Mouse (Mus musculus): ENCODE measurements at regions not wholly inside any gene's neighbourhood (a gene's known extent, or its start where the extent isn't known, plus 50 kb on each side); places are given as distances from the start of the nearest gene placed in this dataset.

DNA sequence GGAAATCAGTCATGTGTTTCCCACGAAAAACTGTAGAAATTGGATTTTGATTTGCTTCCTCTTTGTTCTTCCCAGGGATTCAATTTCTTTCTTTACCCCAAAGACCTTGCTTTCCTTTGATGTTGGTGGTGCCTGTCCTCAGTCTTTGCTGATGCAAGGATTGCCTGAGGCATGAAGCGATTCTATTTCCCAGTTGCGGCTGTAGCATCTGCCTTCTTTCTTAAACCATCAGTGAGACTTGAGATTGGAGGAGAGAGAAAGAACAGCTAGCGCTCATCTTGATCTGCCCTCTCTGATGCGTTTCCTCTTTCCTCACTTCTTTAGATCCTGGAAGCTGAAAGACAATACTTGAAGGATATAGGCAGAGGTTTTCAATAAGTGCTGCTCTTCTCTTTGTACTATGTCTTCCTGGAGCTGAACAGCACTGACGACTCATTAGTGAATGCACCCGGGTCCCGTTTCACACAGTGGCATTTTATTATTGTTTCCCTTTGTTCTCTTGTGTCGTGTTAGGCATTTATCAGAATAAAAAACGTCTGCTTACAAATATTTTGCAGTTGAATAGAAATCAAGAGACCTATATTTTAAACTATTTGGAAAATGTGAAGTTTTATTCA lies 289.8 kb upstream of the Btbd3 start:
- 27% methylated on average over 10 of the region's 10 CpGs for WGBS
- H3K4me1 ChIP-seq (replicated peaks): peaks cover 5% of the 10 kb centered on the region; the same call in 1 of the 2 replicates
- no peaks in the 10 kb centered on the region for H3K9me3 ChIP-seq
- no peak overlapping the region; the same call in 1 of the 2 replicates for H3K27ac ChIP-seq (replicated peaks)
- H3K36me3 ChIP-seq: no peaks in the 10 kb centered on the region
- H3K4me3 ChIP-seq: no peak overlapping the region
- H3K27me3 ChIP-seq: no peaks in the 10 kb centered on the region
- H3K4me2 ChIP-seq: peak overlapping the region; percentile 24
- no peak for ATAC-seq (ENCODE audit: low FRiP score, low read depth)
- H3K9ac ChIP-seq: no peak overlapping the region

DNA sequence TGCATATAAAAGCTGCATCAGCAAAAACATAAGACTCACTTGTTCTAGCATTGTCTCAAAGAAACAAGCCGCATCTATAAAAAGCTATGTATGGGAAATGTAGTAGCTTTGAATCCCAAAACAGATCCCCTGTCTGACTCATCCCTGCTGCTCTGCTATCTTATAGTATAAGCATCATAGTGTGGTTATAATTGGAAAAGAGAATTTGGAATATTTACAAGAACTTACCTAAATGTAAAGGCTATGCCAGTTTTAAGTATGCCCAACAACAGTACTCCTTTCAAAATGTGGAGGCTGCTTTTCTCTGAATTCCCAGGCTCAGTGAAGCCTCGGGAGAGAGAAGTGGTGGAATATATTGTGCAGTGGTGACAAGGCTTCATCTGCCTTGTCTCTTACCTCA lies 301.5 kb upstream of the Btbd3 start:
- Histone ChIP-seq H3K9ac (no peak overlapping the region), H3K27ac (replicated peaks) (no peak overlapping the region), H3K9me3 (no peaks in the 10 kb centered on the region), H3K36me3 (no peaks in the 10 kb centered on the region), H3K27me3 (no peaks in the 10 kb centered on the region), H3K4me1 (replicated peaks) (no peaks in the 10 kb centered on the region), H3K4me2 (no peak overlapping the region), H3K4me3 (no peak overlapping the region)
- WGBS: 92% methylated on average over 2 of the region's 2 CpGs
- ATAC-seq (ENCODE audit: low FRiP score, low read depth): no peak

DNA sequence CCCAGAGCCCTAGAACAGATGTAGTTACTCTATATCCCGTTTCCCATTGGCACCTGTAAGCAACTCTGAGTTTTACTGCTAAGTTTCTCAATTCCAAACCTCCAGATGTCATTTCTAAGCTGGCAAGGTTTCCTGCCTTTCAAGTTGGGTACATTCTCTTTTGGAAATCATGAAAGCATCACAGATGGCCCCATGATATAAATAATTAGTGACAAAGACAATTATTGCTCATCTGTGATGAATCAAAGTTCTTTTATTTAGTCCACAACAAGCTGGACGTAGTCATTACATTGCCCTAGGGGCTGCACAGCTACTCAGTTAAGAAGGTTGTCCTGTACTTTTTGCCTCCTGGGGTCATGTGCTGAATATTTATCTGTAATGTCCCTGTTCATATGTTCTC lies 303.2 kb upstream of the Btbd3 start:
- no peaks in the 10 kb centered on the region for H3K9me3 ChIP-seq
- WGBS: 75% methylated on average over 2 of the region's 2 CpGs
- H3K4me1 ChIP-seq (replicated peaks): no peaks in the 10 kb centered on the region
- no peak overlapping the region for H3K27ac ChIP-seq (replicated peaks)
- H3K9ac ChIP-seq: no peak overlapping the region
- H3K27me3 ChIP-seq: no peaks in the 10 kb centered on the region
- ATAC-seq (ENCODE audit: low FRiP score, low read depth): no peak
- no peaks in the 10 kb centered on the region for H3K36me3 ChIP-seq
- H3K4me2 ChIP-seq: no peak overlapping the region
- no peak overlapping the region for H3K4me3 ChIP-seq

DNA sequence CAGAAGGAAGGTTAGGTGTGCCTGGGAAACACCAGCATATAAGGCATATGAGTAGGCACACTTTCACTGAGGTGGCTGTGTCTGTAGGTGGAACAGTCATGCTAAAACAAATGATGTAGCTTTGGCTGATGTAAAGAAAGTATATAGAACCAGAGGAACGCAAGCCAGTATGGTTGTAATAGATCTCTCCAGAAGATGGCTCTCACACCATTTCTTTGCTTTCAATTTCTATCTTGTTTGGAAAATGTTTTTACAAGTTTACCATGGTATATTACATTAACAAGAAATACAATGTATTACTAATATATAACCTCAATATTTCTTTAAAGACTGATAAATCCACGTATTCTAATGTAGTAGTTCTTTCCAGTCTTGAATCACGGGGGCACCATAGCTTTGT lies 304.4 kb upstream of the Btbd3 start:
- ATAC-seq (ENCODE audit: low FRiP score, low read depth): no peak

DNA sequence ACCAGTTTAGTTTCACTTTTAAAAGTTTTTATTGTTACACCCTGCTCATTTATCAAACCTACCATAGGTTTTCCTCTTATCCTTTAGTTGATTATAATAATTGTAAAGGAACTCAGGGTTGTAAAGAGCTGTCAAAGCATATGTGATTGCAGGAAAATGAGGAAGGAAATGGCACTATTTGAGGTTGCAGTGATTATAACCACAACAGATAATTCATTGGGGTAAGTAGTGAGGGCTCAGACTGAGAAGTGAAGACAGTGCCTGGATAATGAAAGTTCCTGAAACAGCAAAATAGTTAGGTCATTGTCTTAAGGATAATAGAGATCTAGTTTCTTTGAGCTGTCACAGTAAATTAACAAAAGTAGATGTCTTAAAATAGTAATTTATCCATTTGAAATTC lies 305.4 kb upstream of the Btbd3 start:
- Histone ChIP-seq H3K4me2 (no peak overlapping the region), H3K9ac (no peak overlapping the region), H3K4me1 (replicated peaks) (no peaks in the 10 kb centered on the region), H3K9me3 (no peaks in the 10 kb centered on the region), H3K36me3 (no peaks in the 10 kb centered on the region), H3K27ac (replicated peaks) (no peak overlapping the region), H3K27me3 (no peaks in the 10 kb centered on the region), H3K4me3 (no peak overlapping the region)
- ATAC-seq (ENCODE audit: low FRiP score, low read depth): no peak

More for the DNA sequence above, 304.4 kb upstream of the Btbd3 start:
- no peak overlapping the region for H3K9ac ChIP-seq
- H3K4me3 ChIP-seq: no peak overlapping the region
- no peaks in the 10 kb centered on the region for H3K36me3 ChIP-seq
- H3K4me1 ChIP-seq (replicated peaks): no peaks in the 10 kb centered on the region
- H3K27me3 ChIP-seq: no peaks in the 10 kb centered on the region
- H3K27ac ChIP-seq (replicated peaks): no peak overlapping the region
- WGBS: 88% methylated on average over 3 of the region's 3 CpGs
- H3K9me3 ChIP-seq: no peaks in the 10 kb centered on the region
- no peak overlapping the region for H3K4me2 ChIP-seq

DNA sequence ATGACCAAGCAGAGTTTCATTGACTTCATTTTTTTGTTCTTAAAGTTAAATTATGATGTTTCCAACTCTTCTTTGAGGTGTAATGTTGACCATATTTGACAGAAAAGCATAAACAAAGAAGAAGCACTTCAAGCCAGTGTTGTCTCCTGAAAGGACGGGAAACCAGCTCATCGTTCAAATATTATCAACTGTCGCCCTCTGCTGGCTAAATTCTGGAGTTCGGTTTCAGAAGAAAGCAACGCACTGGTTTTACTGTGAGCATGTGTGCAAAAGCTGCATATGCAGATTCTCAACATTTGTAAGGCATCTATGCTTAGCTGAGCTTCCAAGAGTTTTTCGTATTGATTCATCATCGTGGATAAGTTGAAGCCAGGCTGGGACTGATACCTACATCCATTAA lies 313.6 kb upstream of the Btbd3 start:
- no peaks in the 10 kb centered on the region for H3K4me1 ChIP-seq (replicated peaks)
- no peak overlapping the region for H3K4me2 ChIP-seq
- 6% methylated on average over 7 of the region's 7 CpGs for WGBS
- H3K27ac ChIP-seq (replicated peaks): no peak overlapping the region
- H3K9ac ChIP-seq: no peak overlapping the region
- no peaks in the 10 kb centered on the region for H3K27me3 ChIP-seq
- no peak overlapping the region for H3K4me3 ChIP-seq
- no peaks in the 10 kb centered on the region for H3K36me3 ChIP-seq
- no peaks in the 10 kb centered on the region for H3K9me3 ChIP-seq
- ATAC-seq (ENCODE audit: low FRiP score, low read depth): 0 out of 2 replicates have a peak, but pooled peaks have one; percentile 66

DNA sequence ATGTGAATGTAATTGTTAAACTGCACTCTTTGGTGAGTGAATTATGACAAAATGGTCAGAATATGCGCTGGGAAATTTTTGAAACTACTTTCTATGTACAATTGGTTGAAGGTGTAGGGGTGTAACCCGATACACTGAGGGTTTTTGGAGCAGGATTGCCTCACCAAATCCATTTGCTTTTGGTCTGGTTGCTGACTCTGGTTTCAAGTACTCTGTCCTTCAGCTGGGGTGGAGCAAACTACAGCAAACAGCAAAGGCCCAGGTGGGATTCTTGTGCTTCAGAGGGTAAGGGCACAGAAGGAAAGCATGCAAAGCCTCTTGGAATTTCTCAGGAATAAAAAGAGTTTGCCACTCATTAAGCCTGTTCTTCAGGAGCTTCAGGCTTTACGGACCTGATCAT lies 316.8 kb upstream of the Btbd3 start:
- H3K27ac ChIP-seq (replicated peaks): no peak overlapping the region
- no peaks in the 10 kb centered on the region for H3K27me3 ChIP-seq
- peaks cover 9% of the 10 kb centered on the region; the same call in 1 of the 2 replicates for H3K4me1 ChIP-seq (replicated peaks)
- WGBS: 70% methylated on average over 3 of the region's 3 CpGs
- no peaks in the 10 kb centered on the region for H3K9me3 ChIP-seq
- H3K4me2 ChIP-seq: no peak overlapping the region
- H3K9ac ChIP-seq: no peak overlapping the region
- no peak overlapping the region for H3K4me3 ChIP-seq
- H3K36me3 ChIP-seq: no peaks in the 10 kb centered on the region
- no peak for ATAC-seq (ENCODE audit: low FRiP score, low read depth)

DNA sequence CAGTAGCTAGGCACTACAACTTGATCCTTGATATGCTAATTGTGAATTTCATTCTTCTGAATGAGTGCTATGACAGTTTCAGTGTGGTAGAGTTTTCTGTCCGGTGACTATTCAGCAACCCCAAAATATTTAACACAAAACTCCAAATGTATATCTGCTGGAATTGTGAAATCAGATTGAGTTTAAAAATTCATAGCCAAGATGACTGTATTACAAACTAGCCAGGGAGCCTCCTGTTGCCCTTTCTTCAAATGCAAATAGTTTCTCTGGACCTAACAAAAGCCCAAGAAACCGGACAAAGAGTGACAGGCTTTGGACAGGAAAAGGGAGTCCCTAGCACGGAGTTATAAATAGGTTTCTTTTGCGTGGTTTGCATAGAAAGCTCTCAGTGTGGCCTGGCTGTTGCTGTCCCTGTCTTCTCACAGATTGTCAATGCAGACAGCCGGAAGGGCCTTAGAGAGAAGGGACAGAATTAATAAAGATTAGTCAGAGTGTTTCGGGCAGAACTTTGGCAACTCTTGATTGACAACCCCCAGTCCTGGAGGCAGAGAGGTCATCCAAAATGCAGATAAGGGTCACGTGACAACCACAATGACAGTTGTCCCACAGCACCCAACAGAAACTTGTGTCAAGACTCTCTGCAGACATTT lies 317.4 kb upstream of the Btbd3 start:
- H3K4me3 ChIP-seq: no peak overlapping the region
- peak; percentile 80 for ATAC-seq (ENCODE audit: low FRiP score, low read depth)
- H3K9ac ChIP-seq: no peak overlapping the region
- H3K27ac ChIP-seq (replicated peaks): no peak overlapping the region
- WGBS: 17% methylated on average over 7 of the region's 7 CpGs
- H3K36me3 ChIP-seq: no peaks in the 10 kb centered on the region
- peaks cover 9% of the 10 kb centered on the region; the same call in 1 of the 2 replicates for H3K4me1 ChIP-seq (replicated peaks)
- H3K4me2 ChIP-seq: no peak overlapping the region
- no peaks in the 10 kb centered on the region for H3K9me3 ChIP-seq
- no peaks in the 10 kb centered on the region for H3K27me3 ChIP-seq

DNA sequence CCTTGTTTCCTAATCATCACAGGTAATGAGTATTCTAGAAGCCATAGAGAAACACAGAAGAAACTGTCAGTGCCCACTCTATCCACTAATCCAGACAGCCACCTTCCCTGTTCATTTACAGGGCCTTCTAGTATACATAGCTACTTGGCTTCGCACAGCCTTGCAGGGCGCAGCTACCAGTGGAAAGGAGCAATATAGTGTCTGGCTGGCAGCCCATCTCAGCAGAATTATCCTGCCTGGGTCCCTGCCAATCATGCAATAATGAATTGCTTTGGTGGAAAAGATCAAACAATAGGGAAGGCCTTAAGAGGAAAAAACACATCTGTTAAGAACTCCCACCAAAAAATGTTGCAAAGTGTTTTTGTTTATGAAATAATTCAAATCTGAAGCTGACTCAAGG lies 319.8 kb upstream of the Btbd3 start:
- Histone ChIP-seq H3K27ac (replicated peaks) (no peak overlapping the region), H3K4me2 (no peak overlapping the region), H3K9me3 (no peaks in the 10 kb centered on the region), H3K36me3 (no peaks in the 10 kb centered on the region), H3K9ac (no peak overlapping the region), H3K4me1 (replicated peaks) (peaks cover 9% of the 10 kb centered on the region; the same call in 1 of the 2 replicates), H3K27me3 (no peaks in the 10 kb centered on the region), H3K4me3 (no peak overlapping the region)
- 41% methylated on average over 2 of the region's 2 CpGs for WGBS
- peak; percentile 73 for ATAC-seq (ENCODE audit: low FRiP score, low read depth)

DNA sequence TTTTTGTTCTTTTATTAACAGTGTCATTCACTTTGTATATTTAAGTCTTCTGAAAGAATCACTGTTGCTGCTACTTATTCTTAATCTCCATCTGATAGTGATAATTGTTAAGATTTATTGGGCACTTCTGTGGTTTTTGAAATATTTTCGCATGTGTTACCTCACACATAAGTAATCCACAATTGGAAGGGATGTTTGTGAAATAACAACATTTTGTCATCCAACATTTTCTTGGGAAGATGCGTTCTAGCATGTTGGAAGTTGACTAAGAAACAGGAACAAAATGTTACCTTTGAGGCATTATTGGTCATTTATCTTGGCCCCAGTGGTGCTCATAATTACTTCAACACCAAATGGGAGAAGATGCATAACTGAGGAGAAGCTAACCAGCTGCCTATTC lies 323.4 kb upstream of the Btbd3 start:
- WGBS: 93% methylated on average over 2 of the region's 2 CpGs
- H3K4me1 ChIP-seq (replicated peaks): peaks cover 9% of the 10 kb centered on the region; the same call in 1 of the 2 replicates
- H3K27me3 ChIP-seq: no peaks in the 10 kb centered on the region
- no peaks in the 10 kb centered on the region for H3K36me3 ChIP-seq
- H3K9me3 ChIP-seq: no peaks in the 10 kb centered on the region
- ATAC-seq (ENCODE audit: low FRiP score, low read depth): no peak
- H3K4me2 ChIP-seq: no peak overlapping the region
- H3K27ac ChIP-seq (replicated peaks): no peak overlapping the region
- H3K4me3 ChIP-seq: no peak overlapping the region
- no peak overlapping the region for H3K9ac ChIP-seq

DNA sequence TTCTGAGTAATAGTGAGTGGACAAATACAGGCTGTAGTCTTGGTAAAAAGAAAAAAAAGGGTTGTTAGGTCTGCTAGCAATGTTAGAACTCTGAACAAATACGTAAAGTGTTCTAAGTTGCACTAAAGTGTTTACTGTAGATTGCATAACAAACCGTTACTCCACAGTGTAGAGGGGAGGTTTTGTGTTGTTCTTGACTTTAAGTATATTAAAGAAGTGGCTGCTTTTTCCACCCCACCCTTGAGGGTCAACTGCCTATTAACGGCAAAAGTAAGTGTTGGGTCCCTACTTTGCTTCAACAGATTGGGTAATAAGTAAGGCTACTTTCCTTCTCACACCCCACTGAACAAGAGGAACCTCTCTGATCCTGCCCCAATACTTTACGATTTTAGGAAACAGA lies 323.9 kb upstream of the Btbd3 start:
- H3K9ac ChIP-seq: no peak overlapping the region
- ATAC-seq (ENCODE audit: low FRiP score, low read depth): no peak
- WGBS: 90% methylated on average over 4 of the region's 4 CpGs

DNA sequence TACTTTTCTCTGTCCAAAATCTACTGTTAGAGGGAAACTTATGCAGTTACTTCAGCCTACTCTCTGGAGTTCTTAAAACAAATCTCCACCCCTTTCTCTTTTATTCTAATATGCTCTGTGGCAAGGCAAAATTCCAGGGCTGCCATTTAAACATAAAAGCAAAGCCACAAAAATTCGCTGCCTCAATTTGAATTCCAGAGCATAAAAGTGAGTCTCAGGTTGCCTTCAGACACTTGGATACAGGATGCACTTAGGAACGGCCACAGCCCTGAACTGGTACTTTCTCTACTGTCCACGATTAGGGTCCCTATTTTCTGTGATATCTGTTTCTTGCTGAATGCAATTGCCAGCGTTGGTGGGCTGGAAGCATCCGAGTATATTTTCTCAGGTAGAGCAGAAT lies 330.9 kb upstream of the Btbd3 start:
- WGBS: 81% methylated on average over 5 of the region's 5 CpGs
- Histone ChIP-seq H3K9me3 (no peaks in the 10 kb centered on the region), H3K4me1 (replicated peaks) (no peaks in the 10 kb centered on the region), H3K4me2 (no peak overlapping the region), H3K27me3 (no peaks in the 10 kb centered on the region), H3K4me3 (no peak overlapping the region), H3K36me3 (no peaks in the 10 kb centered on the region), H3K9ac (no peak overlapping the region), H3K27ac (replicated peaks) (no peak overlapping the region)
- ATAC-seq (ENCODE audit: low FRiP score, low read depth): no peak

More for the DNA sequence above, 323.9 kb upstream of the Btbd3 start:
- Histone ChIP-seq H3K27ac (replicated peaks) (no peak overlapping the region), H3K4me2 (no peak overlapping the region), H3K9me3 (no peaks in the 10 kb centered on the region), H3K4me3 (no peak overlapping the region), H3K4me1 (replicated peaks) (peaks cover 9% of the 10 kb centered on the region; the same call in 1 of the 2 replicates), H3K36me3 (no peaks in the 10 kb centered on the region), H3K27me3 (no peaks in the 10 kb centered on the region)

DNA sequence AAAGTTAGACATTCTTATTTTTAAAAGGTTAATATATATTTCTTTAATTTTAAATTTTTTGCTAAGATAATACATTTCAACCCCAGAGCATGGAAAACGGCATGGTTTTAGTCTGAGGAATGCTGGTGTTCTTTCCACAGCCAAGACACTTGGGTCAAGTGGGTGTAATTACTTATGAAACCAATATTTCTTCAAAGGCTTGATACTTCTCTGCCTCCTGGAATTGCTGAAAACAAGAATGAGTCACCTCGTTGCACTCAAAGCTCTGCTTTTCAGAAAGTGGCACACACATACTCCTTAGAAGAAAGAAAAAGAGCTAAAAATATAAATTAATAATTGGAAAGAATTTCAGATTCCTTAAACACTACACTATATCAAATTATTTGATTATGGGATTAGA lies 331.8 kb upstream of the Btbd3 start:
- Histone ChIP-seq H3K27ac (replicated peaks) (no peak overlapping the region), H3K4me3 (no peak overlapping the region), H3K36me3 (no peaks in the 10 kb centered on the region), H3K9me3 (no peaks in the 10 kb centered on the region), H3K27me3 (no peaks in the 10 kb centered on the region), H3K4me2 (no peak overlapping the region), H3K9ac (no peak overlapping the region), H3K4me1 (replicated peaks) (no peaks in the 10 kb centered on the region)
- 83% methylated on average over 2 of the region's 2 CpGs for WGBS
- ATAC-seq (ENCODE audit: low FRiP score, low read depth): no peak
